Mouse (Mus musculus) limb, embryonic 11.5 days (tissue): Measurements from ENCODE around the gene Ank3. TPM values are rescaled to one million over a fixed set of nuclear protein-coding genes. Genes with fewer than 3 reads are reported as not detected.

Experiments
- ATAC-seq: fragments of 200-750 bp; cut with Nextera tagmentation; 2 replicates; pipeline ENCODE4 v1.8.0; 2017; ENCODE audit warnings: low read depth; ENCODE audit not compliant: insufficient number of reproducible peaks, low FRiP score, low TSS enrichment
- DNase-seq: peaks from one replicate; pipeline ENCODE4 v3.0.0-alpha.2; 2015; ENCODE audit warnings: low spot score
- H3K27ac ChIP-seq: fragments of 300-500 bp; sonication (generic); replicated peaks from 2 replicates; pipeline ENCODE4 v1.5.1; 2014; ENCODE audit warnings: low read depth, mild to moderate bottlenecking, low read length
- H3K27me3 ChIP-seq: fragments of 300-500 bp; sonication (generic); 2 replicates; pipeline ENCODE4 v1.6.1; 2014; ENCODE audit warnings: mild to moderate bottlenecking, low read length, mixed read lengths; ENCODE audit not compliant: control insufficient read depth, insufficient read depth
- H3K36me3 ChIP-seq: fragments of 300-500 bp; sonication (generic); 2 replicates; pipeline ENCODE4 v1.6.1; 2014; ENCODE audit warnings: mild to moderate bottlenecking, low read length, moderate library complexity, mixed read lengths; ENCODE audit not compliant: control insufficient read depth, insufficient read depth
- H3K4me1 ChIP-seq: fragments of 300-500 bp; sonication (generic); 2 replicates; pipeline ENCODE4 v1.6.1; 2014; ENCODE audit warnings: low read length, mixed read lengths; ENCODE audit not compliant: control insufficient read depth, insufficient read depth
- H3K4me2 ChIP-seq: fragments of 300-500 bp; sonication (generic); 2 replicates; pipeline ENCODE4 v1.6.1; 2014; ENCODE audit warnings: low read depth, mild to moderate bottlenecking, moderate library complexity; ENCODE audit not compliant: severe bottlenecking
- H3K4me3 ChIP-seq: fragments of 300-500 bp; sonication (generic); 2 replicates; pipeline ENCODE4 v1.5.1; 2014; ENCODE audit warnings: low read depth, low read length
- H3K9ac ChIP-seq: fragments of 300-500 bp; sonication (generic); 2 replicates; pipeline ENCODE4 v1.6.1; 2014; ENCODE audit warnings: mild to moderate bottlenecking, low read length
- H3K9me3 ChIP-seq: fragments of 300-500 bp; sonication (generic); 2 replicates; pipeline ENCODE4 v1.6.1; 2016; ENCODE audit warnings: low read length; ENCODE audit not compliant: control insufficient read depth
- WGBS: fragments of 180-500 bp; shearing (Covaris S2); extraction: QIAGEN DNeasy Blood & Tissue Kit; methylation state at CpG from one replicate; pipeline ENCODE4 v1.1.7; 2014; 5-methylcytosine and 5-hydroxymethylcytosine counted together
- polyA plus RNA-seq: library from polyadenylated mRNA; unstranded; fragments of >200 nt; fragmentation: Nextera tagmentation; extraction: Ambion mirVana; gene quantifications from 2 replicates; pipeline ENCODE4 v1.2.1, GENCODE M21; 2014

Gene Ank3
- polyA plus RNA-seq, 1 experiment from 2014 or later = 22.3 TPM

DNA sequence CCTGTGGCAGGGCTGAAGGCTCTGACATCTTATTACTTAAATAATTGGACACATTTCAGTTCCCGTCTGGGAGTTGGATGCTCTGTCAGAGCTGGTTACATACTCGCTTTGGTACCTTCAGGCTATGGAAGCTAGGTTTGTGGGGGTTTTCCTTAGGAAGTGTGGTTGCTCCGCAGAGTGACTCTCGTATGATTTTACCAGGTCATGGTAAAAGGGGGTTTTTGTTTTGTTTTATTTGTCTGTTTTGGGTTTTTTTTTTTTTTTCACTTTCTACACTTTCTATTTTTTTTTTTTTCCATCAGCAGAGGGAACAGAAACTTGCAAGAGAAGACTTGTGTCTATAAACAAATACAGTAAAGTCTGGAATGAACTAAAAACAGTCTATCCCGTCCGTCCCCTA lies 131.8 kb downstream of the Ank3 start:
- no peak overlapping the region for H3K27ac ChIP-seq
- ATAC-seq (no peak), DNase-seq (no peak)
- WGBS = 84% methylated on average over 6 of the region's 6 CpGs
- peaks cover 5% of the 10 kb centered on the region for H3K4me1 ChIP-seq
- no peaks in the 10 kb centered on the region for H3K9me3 ChIP-seq
- no peak overlapping the region for H3K9ac ChIP-seq
- no peak overlapping the region for H3K4me3 ChIP-seq
- H3K4me2 ChIP-seq = no peak overlapping the region
- no peaks in the 10 kb centered on the region for H3K27me3 ChIP-seq
- no peaks in the 10 kb centered on the region for H3K36me3 ChIP-seq

DNA sequence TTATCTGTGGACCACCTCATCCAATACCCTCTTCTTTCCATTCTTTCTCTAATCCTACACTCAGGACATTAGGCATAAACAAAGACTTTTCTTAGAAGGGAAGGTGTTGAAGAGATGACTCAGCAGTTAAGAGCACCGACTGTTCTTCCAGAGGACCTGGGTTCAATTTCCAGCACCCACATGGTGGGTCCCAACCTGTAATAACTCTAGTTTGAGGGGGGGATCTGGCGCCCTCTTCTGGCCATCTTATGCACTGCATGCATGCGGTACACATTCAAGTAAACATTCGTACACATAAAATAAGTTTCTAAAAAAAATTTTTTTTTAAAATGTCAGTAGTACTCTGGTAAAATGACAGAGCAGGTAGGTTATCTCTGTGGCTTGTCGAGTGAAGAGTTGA lies 133.0 kb downstream of the Ank3 start:
- Histone ChIP-seq H3K27ac (no peak overlapping the region), H3K9me3 (no peaks in the 10 kb centered on the region), H3K4me2 (no peak overlapping the region), H3K4me3 (no peak overlapping the region), H3K36me3 (no peaks in the 10 kb centered on the region), H3K9ac (no peak overlapping the region), H3K27me3 (no peaks in the 10 kb centered on the region), H3K4me1 (peaks cover 12% of the 10 kb centered on the region)
- ATAC-seq (no peak), DNase-seq (peak; percentile 36)
- 87% methylated on average over 5 of the region's 5 CpGs for WGBS

DNA sequence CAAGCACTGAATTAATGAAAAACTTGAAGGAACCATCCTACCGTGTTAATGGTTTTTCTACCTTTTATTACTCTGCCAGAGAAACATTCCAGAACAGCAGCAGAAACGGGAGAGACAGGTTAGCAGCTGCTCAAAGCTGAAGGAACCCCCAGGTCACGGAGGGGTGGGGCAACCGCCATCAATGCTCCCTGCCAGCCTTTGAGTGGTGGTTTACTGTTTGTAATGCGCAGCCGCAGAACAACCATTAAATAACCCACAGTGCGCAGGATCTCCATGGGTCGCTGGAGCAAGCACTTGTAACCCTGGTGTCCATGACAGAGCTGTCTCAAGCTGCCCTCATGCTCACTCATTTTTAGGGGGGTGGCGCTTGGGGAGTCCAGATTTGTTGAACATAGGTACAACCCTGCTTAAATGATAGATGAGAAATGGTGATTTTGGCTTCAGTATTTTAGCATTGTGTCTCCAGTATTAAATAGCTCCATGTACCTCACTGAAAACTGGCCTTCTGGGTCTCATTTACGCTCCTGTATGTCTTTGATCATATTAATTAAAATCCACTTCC lies 133.7 kb downstream of the Ank3 start:
- WGBS = 50% methylated on average over 10 of the region's 10 CpGs
- H3K4me1 ChIP-seq = peaks cover 12% of the 10 kb centered on the region
- no peak overlapping the region for H3K27ac ChIP-seq
- no peak overlapping the region for H3K4me2 ChIP-seq
- ATAC-seq (no peak), DNase-seq (peak; percentile 48)
- H3K27me3 ChIP-seq = no peaks in the 10 kb centered on the region
- no peaks in the 10 kb centered on the region for H3K9me3 ChIP-seq
- H3K9ac ChIP-seq = no peak overlapping the region
- no peaks in the 10 kb centered on the region for H3K36me3 ChIP-seq
- H3K4me3 ChIP-seq = no peak overlapping the region

DNA sequence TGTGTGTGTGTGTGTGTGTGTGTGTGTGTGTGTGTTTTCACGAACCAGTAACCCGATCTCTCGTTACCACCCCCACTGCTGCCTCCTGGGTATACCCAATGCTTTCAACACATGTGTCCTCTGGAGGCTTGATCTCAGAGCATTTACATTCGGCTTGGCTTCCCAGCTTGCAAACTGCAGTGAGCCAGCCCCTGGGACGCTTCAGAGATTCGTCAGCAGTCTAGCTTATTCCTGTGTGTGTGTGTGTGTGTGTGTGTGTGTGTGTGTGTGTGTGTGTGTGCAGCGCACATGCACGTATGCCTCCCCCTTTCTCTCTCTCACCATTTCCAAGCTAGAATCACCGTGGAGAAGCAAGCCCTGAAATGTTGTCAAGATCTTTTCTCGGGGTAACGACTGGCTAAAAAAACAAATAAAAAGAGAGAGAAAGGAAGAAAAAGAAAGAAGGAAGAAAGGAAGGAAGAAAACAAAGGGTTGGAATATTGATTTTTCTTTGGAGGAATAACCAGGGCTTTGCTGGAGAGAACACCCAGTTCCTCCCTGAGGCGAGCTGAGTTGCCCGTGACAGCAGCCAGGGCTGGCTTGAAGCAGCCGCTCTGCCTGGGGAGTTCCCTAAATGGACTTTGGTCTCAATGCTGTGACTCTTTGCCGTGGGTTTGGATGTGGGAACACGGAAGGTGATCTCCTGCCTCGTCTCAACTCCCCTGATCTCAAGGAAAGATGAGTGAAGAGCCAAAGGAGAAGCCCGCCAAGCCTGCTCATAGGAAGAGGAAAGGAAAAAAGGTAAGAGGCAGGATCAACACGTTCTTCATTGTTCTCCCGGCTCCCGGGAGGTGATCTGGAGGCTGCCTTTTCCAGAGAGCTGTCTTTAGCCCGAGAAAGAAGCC lies 135.2 kb downstream of the Ank3 start:
- Histone ChIP-seq H3K4me3 (peak overlapping the region; percentile 31), H3K9ac (peak overlapping the region; percentile 59), H3K27me3 (no peaks in the 10 kb centered on the region), H3K27ac (0 out of 2 replicates have a peak overlapping the region, but pooled peaks have one; percentile 32), H3K36me3 (no peaks in the 10 kb centered on the region), H3K9me3 (no peaks in the 10 kb centered on the region), H3K4me2 (peak overlapping the region; percentile 47), H3K4me1 (peaks cover 12% of the 10 kb centered on the region)
- DNase-seq (peak; percentile 77), ATAC-seq (peak; percentile 85; the same call in 1 of the 2 replicates)
- WGBS = 5% methylated on average over 22 of the region's 22 CpGs

DNA sequence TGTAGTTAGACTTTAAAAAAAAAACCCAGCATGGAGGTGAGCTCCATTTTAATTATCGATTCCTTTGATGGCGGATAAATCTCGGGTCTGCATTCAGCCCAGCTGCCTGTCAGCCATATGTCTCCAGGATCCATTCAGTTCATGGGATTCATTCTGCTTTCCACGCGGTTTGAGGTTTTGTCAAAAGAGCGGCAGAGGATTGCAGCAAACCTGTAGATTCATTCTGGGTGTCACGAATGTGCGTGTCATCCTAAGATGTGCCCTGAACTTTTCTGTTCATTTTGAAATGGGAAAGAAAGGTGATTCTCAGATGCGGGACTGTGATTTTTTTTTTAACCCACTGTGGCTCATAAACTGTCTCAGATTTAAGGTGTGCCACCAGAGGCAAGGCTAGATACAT lies 136.1 kb downstream of the Ank3 start:
- Histone ChIP-seq H3K4me1 (peaks cover 12% of the 10 kb centered on the region), H3K9ac (no peak overlapping the region), H3K36me3 (no peaks in the 10 kb centered on the region), H3K27ac (no peak overlapping the region), H3K9me3 (no peaks in the 10 kb centered on the region), H3K27me3 (no peaks in the 10 kb centered on the region), H3K4me3 (peak overlapping the region; percentile 31), H3K4me2 (peak overlapping the region; percentile 47)
- DNase-seq (no peak), ATAC-seq (no peak)
- WGBS = 47% methylated on average over 9 of the region's 9 CpGs

DNA sequence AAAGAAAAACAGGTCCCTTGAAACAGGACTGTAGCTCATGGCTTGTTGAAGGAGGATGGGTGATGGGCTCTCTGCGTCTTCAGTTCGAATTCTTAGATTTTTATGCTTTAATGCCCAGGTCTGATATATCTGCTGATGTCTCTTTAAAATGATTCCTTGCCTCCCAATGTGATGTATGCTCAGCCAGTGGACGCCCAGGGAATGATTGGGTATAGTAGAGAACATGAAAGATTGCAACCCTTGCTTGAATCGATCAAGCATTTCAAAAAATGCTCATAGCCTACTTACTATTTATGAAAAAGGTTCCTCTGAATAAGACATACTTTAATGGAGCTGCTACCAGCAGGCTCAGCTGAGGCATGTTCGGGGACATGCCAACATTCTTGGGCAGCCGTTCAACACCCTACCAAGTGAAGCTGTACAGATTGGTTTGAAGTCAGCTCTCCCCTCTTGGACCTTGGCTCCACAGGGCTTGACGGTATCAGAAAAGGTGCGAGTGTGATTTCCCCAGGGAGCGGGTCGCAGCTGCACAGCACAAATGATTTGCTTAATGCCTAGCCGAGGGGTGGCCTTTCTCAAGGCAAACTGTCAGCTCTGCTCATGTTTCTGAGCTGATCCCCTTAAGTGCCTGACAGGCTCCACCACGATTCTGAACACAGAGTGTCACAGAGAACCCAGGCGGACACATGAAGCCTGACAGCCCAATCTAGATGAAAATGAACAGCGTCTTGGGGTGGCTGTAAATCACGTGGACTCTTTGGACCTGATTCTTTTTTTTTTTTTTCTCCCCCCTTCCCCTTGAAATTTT lies 136.8 kb downstream of the Ank3 start:
- WGBS = 47% methylated on average over 15 of the region's 15 CpGs
- peak overlapping the region; percentile 31 for H3K4me3 ChIP-seq
- no peaks in the 10 kb centered on the region for H3K9me3 ChIP-seq
- peaks cover 12% of the 10 kb centered on the region for H3K4me1 ChIP-seq
- peak overlapping the region; percentile 47 for H3K4me2 ChIP-seq
- no peaks in the 10 kb centered on the region for H3K36me3 ChIP-seq
- no peak for ATAC-seq
- no peak overlapping the region for H3K27ac ChIP-seq
- H3K27me3 ChIP-seq = no peaks in the 10 kb centered on the region
- H3K9ac ChIP-seq = peak overlapping the region; percentile 43; the same call in 1 of the 2 replicates
- DNase-seq = peak; percentile 37

DNA sequence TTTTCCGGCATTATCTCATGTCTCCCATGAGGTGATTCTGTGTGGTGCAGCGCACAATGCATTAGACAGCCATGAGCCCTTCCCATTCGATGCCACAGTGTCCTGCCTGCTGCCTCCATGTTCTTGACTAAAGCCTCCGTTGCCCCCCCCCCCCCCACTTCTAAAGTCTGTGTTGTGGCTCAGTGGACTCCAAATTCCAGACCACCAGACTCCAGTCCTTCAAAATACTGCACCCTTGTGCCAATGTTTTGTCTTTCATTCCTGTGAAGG lies 137.3 kb downstream of the Ank3 start:
- no peak overlapping the region for H3K9ac ChIP-seq
- WGBS = 77% methylated on average over 4 of the region's 4 CpGs

DNA sequence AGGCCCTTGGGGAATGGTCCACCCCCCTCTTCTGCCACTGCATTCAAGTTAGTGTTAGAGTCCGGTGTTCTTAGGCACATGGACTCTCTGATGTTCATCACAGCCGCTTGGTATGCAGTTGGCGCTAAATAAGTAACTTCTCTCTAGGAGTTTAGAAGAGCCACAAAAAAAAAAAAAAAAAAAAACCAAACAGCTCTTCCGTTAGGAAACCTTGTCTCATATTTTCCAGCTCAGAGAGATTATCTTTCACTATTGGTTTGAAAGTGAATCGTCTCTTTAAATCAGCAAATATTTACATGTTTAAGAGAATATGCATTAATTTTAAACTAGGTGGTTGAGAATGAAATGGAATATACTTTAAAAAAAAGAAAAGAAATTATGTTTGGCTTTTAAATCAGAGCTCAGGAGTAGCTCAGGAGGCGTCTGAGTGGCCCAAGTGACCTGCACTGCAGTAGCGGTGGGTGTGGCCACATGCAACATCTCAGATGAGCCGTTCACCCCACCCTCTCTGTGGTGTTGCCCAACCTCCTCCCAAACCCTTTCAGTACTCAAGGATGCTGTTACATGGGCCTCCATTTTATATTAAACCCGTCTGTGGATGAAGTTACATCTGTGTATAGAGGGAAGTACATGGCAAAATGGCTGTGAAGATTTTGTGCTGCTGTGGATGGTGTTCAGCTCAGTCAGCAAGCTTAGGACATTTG lies 138.0 kb downstream of the Ank3 start:
- Histone ChIP-seq H3K36me3 (no peaks in the 10 kb centered on the region), H3K27ac (no peak overlapping the region), H3K27me3 (no peaks in the 10 kb centered on the region), H3K4me1 (peaks cover 12% of the 10 kb centered on the region), H3K9ac (no peak overlapping the region), H3K9me3 (no peaks in the 10 kb centered on the region), H3K4me2 (no peak overlapping the region), H3K4me3 (no peak overlapping the region)
- DNase-seq (no peak), ATAC-seq (no peak)
- 78% methylated on average over 9 of the region's 9 CpGs for WGBS

More for the DNA sequence above, 137.3 kb downstream of the Ank3 start:
- no peaks in the 10 kb centered on the region for H3K27me3 ChIP-seq
- no peak for DNase-seq
- ATAC-seq = no peak
- H3K9me3 ChIP-seq = no peaks in the 10 kb centered on the region
- peaks cover 12% of the 10 kb centered on the region for H3K4me1 ChIP-seq
- no peak overlapping the region for H3K4me3 ChIP-seq
- H3K27ac ChIP-seq = no peak overlapping the region
- no peaks in the 10 kb centered on the region for H3K36me3 ChIP-seq
- peak overlapping the region; percentile 47; the same call in 1 of the 2 replicates for H3K4me2 ChIP-seq
